Mouse (Mus musculus) intestine, embryonic 16.5 days (tissue): ENCODE results near the gene Olfr9. TPM values are rescaled to one million over a fixed set of nuclear protein-coding genes. Genes with fewer than 3 reads are reported as not detected.
"Not testable (repeated sequence)": the region's sequence is repeated elsewhere in the genome, so short reads cannot be mapped to it uniquely, and the experiment has no call there.

Source experiments
- ATAC-seq: fragments of 200-750 bp; cut with Nextera tagmentation; 2 replicates; pipeline ENCODE4 v1.8.0; 2017; ENCODE audit warnings: moderate TSS enrichment, moderate library complexity
- H3K27ac ChIP-seq: fragments of 300-500 bp; sonication (generic); 2 replicates; pipeline ENCODE4 v1.5.1; 2014; ENCODE audit warnings: mild to moderate bottlenecking, low read length
- H3K27me3 ChIP-seq: fragments of 300-500 bp; sonication (generic); replicated peaks from 2 replicates; pipeline ENCODE4 v1.6.1; 2014; ENCODE audit warnings: low read length, control low read depth, mixed read lengths; ENCODE audit not compliant: control insufficient read depth, insufficient read depth
- H3K36me3 ChIP-seq: fragments of 300-500 bp; sonication (generic); 2 replicates; pipeline ENCODE4 v1.6.1; 2014; ENCODE audit warnings: low read length, control low read depth; ENCODE audit not compliant: control insufficient read depth, insufficient read depth
- H3K4me1 ChIP-seq: fragments of 300-500 bp; sonication (generic); 2 replicates; pipeline ENCODE4 v1.6.1; 2014; ENCODE audit warnings: low read length, control low read depth, mixed read lengths; ENCODE audit not compliant: control insufficient read depth, insufficient read depth
- H3K4me2 ChIP-seq: fragments of 300-500 bp; sonication (generic); 2 replicates; pipeline ENCODE4 v1.6.1; 2014; ENCODE audit warnings: low read depth, low read length, control low read depth
- H3K4me3 ChIP-seq: fragments of 300-500 bp; sonication (generic); 2 replicates; pipeline ENCODE4 v1.5.1; 2014; ENCODE audit warnings: mild to moderate bottlenecking, low read length
- H3K9ac ChIP-seq: fragments of 300-500 bp; sonication (generic); 2 replicates; pipeline ENCODE4 v1.6.1; 2014; ENCODE audit warnings: low read depth, low read length
- H3K9me3 ChIP-seq: fragments of 300-500 bp; sonication (generic); 2 replicates; pipeline ENCODE4 v1.6.1; 2016; ENCODE audit warnings: low read length, control low read depth; ENCODE audit not compliant: control insufficient read depth
- WGBS: fragments of 180-500 bp; shearing (Covaris S2); extraction: QIAGEN DNeasy Blood & Tissue Kit; methylation state at CpG from one replicate; pipeline ENCODE4 v1.1.7; 2014; 5-methylcytosine and 5-hydroxymethylcytosine counted together
- polyA plus RNA-seq: library from polyadenylated mRNA; unstranded; fragments of >200 nt; fragmentation: Nextera tagmentation; extraction: Ambion mirVana; gene quantifications from 2 replicates; pipeline ENCODE4 v1.2.1, GENCODE M21; 2015

Gene Olfr9
- polyA plus RNA-seq, 1 experiment from 2014 or later: not detected

DNA sequence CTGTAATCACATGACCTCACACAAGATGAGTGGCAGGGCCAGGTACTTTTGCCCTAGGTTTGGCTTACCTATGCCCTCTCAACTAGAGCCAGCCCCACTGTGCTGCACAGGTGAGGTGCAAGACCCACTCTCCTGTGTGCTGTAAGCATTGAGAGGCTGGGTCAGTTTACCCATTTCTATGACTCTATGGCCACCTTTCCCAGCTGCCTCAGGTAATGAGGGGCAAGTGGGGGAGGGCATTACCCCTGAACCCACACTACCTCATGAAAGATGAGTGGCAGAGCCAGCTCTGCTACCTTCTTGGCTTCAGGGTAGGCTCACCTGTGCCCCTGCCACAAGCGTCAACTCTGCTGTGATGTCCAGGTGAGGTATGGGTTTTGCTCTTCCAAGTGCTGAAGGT, 6.6 kb downstream of the Olfr9 start:
- Histone ChIP-seq H3K9ac (no peak overlapping the region), H3K4me2 (no peak overlapping the region)
- ATAC-seq: no peak

DNA sequence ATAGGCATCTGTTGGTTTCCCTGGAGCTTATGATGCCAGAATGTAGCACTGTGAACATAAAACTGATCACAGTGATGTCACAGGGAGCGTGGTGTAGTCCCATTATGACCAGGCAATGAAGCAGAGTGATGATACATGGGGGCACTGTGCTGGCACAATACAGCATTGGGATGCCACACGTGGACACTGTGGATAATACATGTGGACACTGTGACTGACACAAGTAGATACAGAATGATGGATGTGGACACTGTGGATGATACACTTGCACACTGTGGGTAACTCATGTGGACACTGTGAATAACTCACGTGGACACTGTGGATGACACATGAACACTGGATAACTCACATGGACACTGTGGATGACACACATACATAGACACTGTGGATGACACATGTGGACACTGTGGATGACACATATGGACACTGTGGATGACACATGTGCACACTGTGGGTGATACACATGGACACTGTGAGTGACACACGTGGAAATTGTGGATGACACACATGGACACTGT, 7.4 kb downstream of the Olfr9 start:
- no peak for ATAC-seq

More for the DNA sequence above, 6.6 kb downstream of the Olfr9 start:
- H3K4me1 ChIP-seq: no peaks in the 10 kb centered on the region
- H3K27ac ChIP-seq: no peak overlapping the region
- H3K9me3 ChIP-seq: no peaks in the 10 kb centered on the region
- no peaks in the 10 kb centered on the region for H3K36me3 ChIP-seq
- no peaks in the 10 kb centered on the region for H3K27me3 ChIP-seq
- no peak overlapping the region for H3K4me3 ChIP-seq
- WGBS: 92% methylated on average over 1 of the region's 1 CpGs

DNA sequence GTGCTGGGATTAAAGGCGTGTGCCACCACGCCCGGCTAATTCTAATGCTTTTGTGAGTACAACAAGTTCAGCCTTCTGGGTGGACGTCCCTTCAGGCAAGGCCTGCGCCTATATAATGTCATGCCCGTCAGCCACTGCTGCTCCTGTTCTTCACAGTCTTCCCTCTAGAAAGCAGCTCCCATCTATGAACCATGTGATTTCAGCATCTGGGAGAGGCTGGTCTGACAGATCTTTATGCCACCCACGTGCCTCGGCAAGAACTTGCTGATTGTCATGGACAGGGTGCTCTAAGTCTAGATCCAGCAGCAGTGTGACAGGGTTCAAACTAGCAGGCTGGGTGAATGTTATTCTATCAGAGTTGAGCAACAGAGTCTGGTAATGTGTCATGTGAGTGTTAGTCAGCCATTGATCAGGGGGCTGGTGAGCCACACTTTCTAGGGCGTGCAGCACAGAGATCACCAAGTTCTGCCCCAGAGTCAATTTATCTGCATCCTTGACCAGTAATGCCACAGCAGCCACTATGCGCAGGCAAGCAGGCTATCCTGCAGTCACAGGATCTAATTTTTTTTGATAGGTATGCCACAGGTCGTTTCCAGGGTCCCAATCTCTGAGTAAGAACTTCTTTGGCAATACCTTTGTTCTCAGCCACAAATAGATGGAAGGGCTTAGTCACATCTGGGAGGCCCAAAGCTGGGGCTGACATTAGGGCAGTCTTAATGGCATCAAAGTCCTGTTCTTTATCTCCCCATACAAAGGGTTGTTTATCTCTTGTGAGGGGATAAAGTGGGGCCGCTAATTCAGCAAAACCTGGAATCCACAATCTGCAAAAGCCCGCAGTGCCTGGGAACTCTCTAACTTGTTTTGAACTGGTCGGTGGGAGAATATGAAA, 15.0 kb downstream of the Olfr9 start:
- Histone ChIP-seq H3K4me2 (no peak overlapping the region), H3K9ac (no peak overlapping the region), H3K4me3 (no peak overlapping the region), H3K9me3 (0 out of 2 replicates have a peak, but pooled peaks cover 5% of the 10 kb centered on the region), H3K36me3 (no peaks in the 10 kb centered on the region), H3K27me3 (no peaks in the 10 kb centered on the region), H3K4me1 (no peaks in the 10 kb centered on the region), H3K27ac (peak overlapping the region; percentile 69)
- peak; percentile 96 for ATAC-seq
- WGBS: 65% methylated on average over 14 of the region's 14 CpGs

More for the DNA sequence above, 7.4 kb downstream of the Olfr9 start:
- Histone ChIP-seq H3K4me3 (no peak overlapping the region), H3K4me2 (no peak overlapping the region), H3K4me1 (no peaks in the 10 kb centered on the region), H3K9me3 (no peaks in the 10 kb centered on the region), H3K36me3 (no peaks in the 10 kb centered on the region), H3K27ac (no peak overlapping the region), H3K27me3 (no peaks in the 10 kb centered on the region), H3K9ac (no peak overlapping the region)
- 75% methylated on average over 4 of the region's 4 CpGs for WGBS

DNA sequence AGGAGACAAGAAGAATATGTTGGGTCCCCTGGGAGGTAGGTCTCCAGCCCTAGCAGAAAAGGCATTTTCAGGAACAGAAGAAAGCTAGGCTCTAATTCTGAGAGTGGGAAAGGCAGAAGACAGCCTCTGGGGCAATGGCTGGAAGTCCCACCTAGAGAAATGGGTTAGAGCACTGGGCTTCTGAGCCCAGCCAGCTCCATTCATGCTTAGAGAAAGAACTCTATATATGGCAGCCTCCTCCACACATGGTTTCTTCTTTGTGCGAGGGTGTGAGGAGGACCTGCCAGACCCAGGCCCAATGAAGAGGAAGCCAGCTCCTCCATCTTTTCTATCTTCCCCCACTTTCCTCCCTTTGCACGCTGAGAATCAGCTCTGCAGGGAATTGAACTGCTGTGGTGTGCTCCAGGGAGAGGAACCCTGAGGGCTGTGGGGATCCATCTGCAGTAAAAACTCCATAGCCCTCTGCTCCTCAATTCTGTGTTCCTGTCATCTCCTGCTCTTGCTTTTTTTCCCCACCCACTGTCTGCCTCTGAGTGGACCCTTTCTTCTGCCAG, 21.1 kb downstream of the Olfr9 start, which contains the start of gene Olfr763:
Olfr763 (plus strand) TSS at position 504 of the 554 bp plus-strand sequence.
- H3K9ac ChIP-seq: no peak within 1 kb of the TSS
- H3K36me3 ChIP-seq: no peaks in the 10 kb centered on the region
- no peak within 1 kb of the TSS for H3K27ac ChIP-seq
- H3K4me2 ChIP-seq: no peak within 1 kb of the TSS
- 0 out of 2 replicates have a peak, but pooled peaks cover 5% of the 10 kb centered on the region for H3K9me3 ChIP-seq
- 71% methylated on average over 2 of the region's 2 CpGs for WGBS
- H3K4me3 ChIP-seq: no peak within 1 kb of the TSS
- H3K27me3 ChIP-seq: no peaks in the 10 kb centered on the region
- ATAC-seq: no peak
- no peaks in the 10 kb centered on the region for H3K4me1 ChIP-seq

DNA sequence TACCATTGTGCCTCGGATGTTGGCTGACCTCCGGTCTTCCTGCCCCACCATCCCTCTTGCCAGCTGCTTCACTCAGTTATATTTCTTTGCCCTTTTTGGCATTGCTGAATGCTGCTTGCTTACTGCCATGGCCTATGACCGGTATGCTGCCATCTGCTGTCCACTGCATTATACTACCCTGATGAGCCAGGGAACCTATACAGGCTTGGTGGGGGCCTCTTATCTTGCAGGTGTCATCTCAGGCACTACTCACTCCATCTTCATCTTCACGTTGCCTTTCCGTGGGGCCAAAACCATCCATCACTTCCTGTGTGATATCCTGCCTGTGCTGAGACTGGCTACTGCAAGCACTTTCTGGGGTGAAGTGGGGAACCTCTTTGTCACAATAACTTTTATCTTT, 22.3 kb downstream of the Olfr9 start:
- not testable (repeated sequence) for H3K27ac ChIP-seq, H3K9ac ChIP-seq, H3K27me3 ChIP-seq, H3K9me3 ChIP-seq, H3K36me3 ChIP-seq, H3K4me3 ChIP-seq, H3K4me2 ChIP-seq, H3K4me1 ChIP-seq
- ATAC-seq: peak; percentile 56
- 75% methylated on average over 2 of the region's 5 CpGs for WGBS

DNA sequence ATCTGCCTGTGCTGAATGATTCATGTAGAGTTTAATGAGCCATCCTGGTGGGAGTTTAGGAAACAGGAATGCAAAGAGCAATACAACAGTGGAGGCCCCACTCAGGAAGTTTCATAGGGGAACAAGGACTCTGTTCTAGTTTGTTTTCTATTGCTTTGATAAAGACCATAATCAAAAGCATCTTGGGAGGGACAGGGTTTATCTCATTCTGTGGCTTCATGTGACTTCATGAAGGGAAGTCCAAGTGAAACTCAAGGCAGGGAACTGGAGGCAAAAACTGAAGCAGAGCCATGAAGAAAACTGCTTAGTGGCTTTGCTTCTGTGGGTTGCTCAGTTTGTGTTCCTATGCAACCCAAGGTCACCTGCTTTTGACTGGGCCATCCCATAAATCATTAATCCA, 25.2 kb downstream of the Olfr9 start:
- Histone ChIP-seq H3K4me1 (no peaks in the 10 kb centered on the region), H3K27me3 (no peaks in the 10 kb centered on the region), H3K4me2 (no peak overlapping the region), H3K27ac (no peak overlapping the region), H3K9me3 (no peaks in the 10 kb centered on the region), H3K36me3 (no peaks in the 10 kb centered on the region), H3K9ac (no peak overlapping the region), H3K4me3 (no peak overlapping the region)
- no peak for ATAC-seq

DNA sequence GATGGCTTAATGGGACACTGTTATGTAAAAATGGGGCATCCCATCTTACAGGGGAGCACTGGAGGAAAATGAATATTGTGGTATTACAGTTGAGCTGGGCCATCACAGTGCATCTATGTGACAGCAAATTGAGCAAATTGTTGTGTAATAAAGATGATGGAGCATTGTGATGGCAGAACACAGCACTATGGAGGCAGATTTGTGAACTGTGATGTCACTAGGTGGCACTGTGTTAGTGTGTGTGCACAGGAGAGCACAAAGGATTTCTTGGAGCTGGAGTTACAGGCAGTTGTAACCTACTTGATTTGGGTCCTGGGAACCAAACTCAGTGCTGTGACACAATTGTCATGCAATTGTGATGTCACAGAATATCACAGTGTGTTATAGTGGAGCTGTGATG, 34.1 kb downstream of the Olfr9 start:
- H3K36me3 ChIP-seq: no peaks in the 10 kb centered on the region
- no peak overlapping the region for H3K4me3 ChIP-seq
- H3K9ac ChIP-seq: no peak overlapping the region
- H3K4me1 ChIP-seq: no peaks in the 10 kb centered on the region
- ATAC-seq: no peak
- no peaks in the 10 kb centered on the region for H3K9me3 ChIP-seq
- no peak overlapping the region for H3K27ac ChIP-seq
- H3K27me3 ChIP-seq: no peaks in the 10 kb centered on the region
- no peak overlapping the region for H3K4me2 ChIP-seq

DNA sequence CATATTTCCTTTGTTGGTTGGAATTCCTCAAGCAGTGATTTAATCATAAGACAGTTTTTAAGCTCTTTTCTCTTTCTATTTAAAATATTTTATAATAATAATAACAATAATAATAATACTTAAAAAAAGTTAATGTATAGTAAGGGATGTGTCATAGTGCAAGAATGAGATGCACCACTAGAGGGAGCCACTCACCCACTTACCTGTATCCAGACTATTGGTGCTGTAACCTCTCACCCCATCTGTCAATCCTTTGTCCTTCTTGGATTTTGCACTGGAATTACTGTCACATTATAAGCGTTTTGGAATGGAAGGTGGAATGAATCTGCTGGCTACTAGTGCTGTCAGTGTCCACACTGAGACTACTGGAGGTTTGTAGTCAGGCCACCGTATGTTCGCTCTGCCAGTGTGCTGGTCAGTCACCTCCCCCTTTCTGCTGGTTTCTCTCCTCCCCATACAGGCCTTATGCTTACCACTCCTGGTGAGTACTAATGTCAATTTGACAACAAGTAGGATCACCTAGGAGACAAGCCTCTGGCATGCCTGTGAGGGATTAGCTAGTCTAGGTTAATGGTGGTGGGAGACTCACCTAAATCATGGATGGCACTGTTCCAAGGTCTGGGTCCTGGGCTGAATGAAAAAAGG, 36.9 kb downstream of the Olfr9 start:
- Histone ChIP-seq H3K9ac (no peak overlapping the region), H3K4me3 (no peak overlapping the region), H3K4me2 (no peak overlapping the region), H3K27me3 (no peaks in the 10 kb centered on the region), H3K27ac (no peak overlapping the region), H3K36me3 (no peaks in the 10 kb centered on the region), H3K9me3 (no peaks in the 10 kb centered on the region), H3K4me1 (no peaks in the 10 kb centered on the region)
- no peak for ATAC-seq
- WGBS: 63% methylated on average over 3 of the region's 3 CpGs

DNA sequence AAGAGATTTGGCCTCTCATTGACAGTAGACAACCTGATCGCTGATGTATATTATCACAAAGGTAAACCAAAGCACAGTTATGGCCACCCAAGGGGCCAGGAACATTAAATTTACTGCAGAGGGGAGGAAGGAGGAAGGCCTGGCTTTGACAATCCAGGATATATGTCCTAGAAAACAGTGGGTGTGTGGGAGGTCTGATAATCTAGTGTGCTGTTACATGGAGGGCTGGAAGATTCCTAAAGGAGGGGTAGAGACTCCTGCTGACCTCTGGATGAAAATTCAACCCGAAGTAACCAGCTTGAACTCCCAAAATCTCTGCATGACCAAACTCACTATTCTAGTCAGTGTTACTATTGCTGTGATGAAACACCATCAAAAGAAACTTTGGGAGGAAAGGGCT, 39.1 kb downstream of the Olfr9 start:
- no peaks in the 10 kb centered on the region for H3K27me3 ChIP-seq
- ATAC-seq: no peak
- no peak overlapping the region for H3K4me2 ChIP-seq
- no peaks in the 10 kb centered on the region for H3K9me3 ChIP-seq
- H3K27ac ChIP-seq: no peak overlapping the region
- H3K36me3 ChIP-seq: no peaks in the 10 kb centered on the region
- 69% methylated on average over 2 of the region's 2 CpGs for WGBS
- H3K4me1 ChIP-seq: no peaks in the 10 kb centered on the region
- no peak overlapping the region for H3K4me3 ChIP-seq
- H3K9ac ChIP-seq: no peak overlapping the region
